Mouse (Mus musculus) kidney, embryonic 14.5 days (tissue): ENCODE results near the gene Tnp2. TPM values are rescaled to one million over a fixed set of nuclear protein-coding genes. Genes with fewer than 3 reads are reported as not detected.
"Not testable (repeated sequence)": the region's sequence is repeated elsewhere in the genome, so short reads cannot be mapped to it uniquely, and the experiment has no call there.

Experiments used
- ATAC-seq: fragments of 200-750 bp; cut with Nextera tagmentation; 2 replicates; pipeline ENCODE4 v1.8.0; 2017; ENCODE audit warnings: moderate number of reproducible peaks, mild to moderate bottlenecking, moderate TSS enrichment, moderate library complexity; ENCODE audit not compliant: low FRiP score, low TSS enrichment
- H3K27ac ChIP-seq: fragments of 300-500 bp; sonication (generic); 2 replicates; pipeline ENCODE4 v1.5.1; 2014; ENCODE audit warnings: low read depth, mild to moderate bottlenecking, low read length, moderate library complexity, mixed read lengths
- H3K27me3 ChIP-seq: fragments of 300-500 bp; sonication (generic); 2 replicates; pipeline ENCODE4 v1.6.1; 2014; ENCODE audit warnings: mild to moderate bottlenecking, low read length; ENCODE audit not compliant: control insufficient read depth, insufficient read depth
- H3K36me3 ChIP-seq: fragments of 300-500 bp; sonication (generic); 2 replicates; pipeline ENCODE4 v1.6.1; 2014; ENCODE audit warnings: low read length, mixed read lengths; ENCODE audit not compliant: control insufficient read depth, insufficient read depth
- H3K4me1 ChIP-seq: fragments of 300-500 bp; sonication (generic); 2 replicates; pipeline ENCODE4 v1.6.1; 2014; ENCODE audit warnings: low read length, mixed read lengths; ENCODE audit not compliant: control insufficient read depth, insufficient read depth
- H3K4me2 ChIP-seq: fragments of 300-500 bp; sonication (generic); replicated peaks from 2 replicates; pipeline ENCODE4 v1.6.1; 2014; ENCODE audit warnings: low read depth, mild to moderate bottlenecking, low read length
- H3K4me3 ChIP-seq: fragments of 300-500 bp; sonication (generic); 2 replicates; pipeline ENCODE4 v1.5.1; 2014; ENCODE audit warnings: mild to moderate bottlenecking, low read length
- H3K9ac ChIP-seq: fragments of 300-500 bp; sonication (generic); 2 replicates; pipeline ENCODE4 v1.6.1; 2014; ENCODE audit warnings: low read depth, mild to moderate bottlenecking, low read length, moderate library complexity
- H3K9me3 ChIP-seq: fragments of 300-500 bp; sonication (generic); 2 replicates; pipeline ENCODE4 v1.6.1; 2016; ENCODE audit warnings: low read length; ENCODE audit not compliant: control insufficient read depth
- WGBS: fragments of 180-500 bp; shearing (Covaris S2); extraction: QIAGEN DNeasy Blood & Tissue Kit; methylation state at CpG from one replicate; pipeline ENCODE4 v1.1.7; 2014; 5-methylcytosine and 5-hydroxymethylcytosine counted together
- polyA plus RNA-seq: library from polyadenylated mRNA; unstranded; fragments of >200 nt; fragmentation: Nextera tagmentation; extraction: Ambion mirVana; gene quantifications from 2 replicates; pipeline ENCODE4 v1.2.1, GENCODE M21; 2014

Gene Tnp2
- polyA plus RNA-seq, 1 experiment from 2014 or later = not detected

DNA sequence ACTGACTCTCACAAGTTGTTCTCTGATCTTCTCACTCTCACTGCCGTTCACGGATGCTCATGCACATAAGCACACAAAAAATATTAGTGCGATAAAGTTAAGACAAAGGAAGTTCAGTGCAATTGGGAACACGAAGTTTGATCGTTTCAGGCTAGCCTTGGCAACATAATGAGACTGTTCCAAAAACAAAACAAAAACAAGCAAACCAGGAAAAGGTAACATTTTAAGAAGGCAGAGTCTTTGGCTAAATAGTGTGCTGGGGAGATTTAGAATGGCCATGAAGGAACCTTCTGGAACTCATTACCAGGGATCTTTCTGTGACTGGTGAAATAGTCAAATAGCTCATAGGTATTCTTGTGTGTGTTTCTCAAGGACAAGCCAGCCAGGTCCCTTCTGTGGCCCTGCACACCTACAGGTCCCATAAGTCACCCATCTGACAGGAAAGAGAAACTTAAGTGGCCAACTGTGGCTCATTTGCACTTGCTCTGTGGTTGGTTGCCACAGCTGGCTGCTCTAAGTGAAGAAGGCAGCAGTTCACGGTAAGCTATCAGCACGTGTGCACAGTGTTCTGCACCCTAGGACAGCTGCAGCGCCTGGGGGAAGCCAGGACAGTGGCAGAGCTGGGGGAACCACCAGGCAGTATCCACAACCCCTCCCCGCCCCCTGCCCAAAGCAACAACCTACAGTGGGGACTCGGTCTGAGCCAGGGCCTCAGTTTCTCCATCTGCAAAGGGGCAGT lies 17.5 kb upstream of the Tnp2 start, which contains the start of gene Prm1:
TSS of gene Prm1 (minus strand) at position 51 of the 739 bp plus-strand sequence.
- Histone ChIP-seq H3K9ac (no peak within 1 kb of the TSS), H3K4me1 (no peaks in the 10 kb centered on the region), H3K4me3 (no peak within 1 kb of the TSS), H3K4me2 (no peak within 1 kb of the TSS), H3K9me3 (no peaks in the 10 kb centered on the region), H3K27me3 (no peaks in the 10 kb centered on the region), H3K36me3 (no peaks in the 10 kb centered on the region), H3K27ac (no peak within 1 kb of the TSS)
- WGBS = 76% methylated on average over 10 of the region's 10 CpGs
- no peak for ATAC-seq

DNA sequence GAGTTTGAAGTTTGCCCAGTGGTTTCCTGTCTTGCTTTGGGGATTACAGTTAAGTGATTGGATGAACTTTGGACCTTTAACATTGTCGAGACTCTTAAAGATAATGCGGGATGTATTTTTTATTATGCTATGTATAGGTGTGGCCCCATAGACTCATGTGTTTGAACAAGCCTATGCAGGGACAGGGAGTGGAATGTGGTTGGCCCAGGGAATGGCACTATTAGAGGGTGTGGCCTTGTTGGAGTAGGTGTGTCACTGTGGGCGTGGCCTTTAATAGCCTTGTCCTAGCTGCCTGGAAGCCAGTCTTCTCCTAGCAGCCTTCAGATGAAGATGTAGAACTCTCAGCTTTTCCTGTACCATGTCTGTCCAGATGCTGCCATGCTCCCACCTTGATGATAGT lies 14.0 kb upstream of the Tnp2 start:
- not testable (repeated sequence) for H3K27ac ChIP-seq, H3K4me3 ChIP-seq, H3K4me1 ChIP-seq, H3K9ac ChIP-seq, ATAC-seq, H3K27me3 ChIP-seq, H3K4me2 ChIP-seq, H3K9me3 ChIP-seq, H3K36me3 ChIP-seq
- WGBS = 86% methylated on average over 3 of the region's 3 CpGs

DNA sequence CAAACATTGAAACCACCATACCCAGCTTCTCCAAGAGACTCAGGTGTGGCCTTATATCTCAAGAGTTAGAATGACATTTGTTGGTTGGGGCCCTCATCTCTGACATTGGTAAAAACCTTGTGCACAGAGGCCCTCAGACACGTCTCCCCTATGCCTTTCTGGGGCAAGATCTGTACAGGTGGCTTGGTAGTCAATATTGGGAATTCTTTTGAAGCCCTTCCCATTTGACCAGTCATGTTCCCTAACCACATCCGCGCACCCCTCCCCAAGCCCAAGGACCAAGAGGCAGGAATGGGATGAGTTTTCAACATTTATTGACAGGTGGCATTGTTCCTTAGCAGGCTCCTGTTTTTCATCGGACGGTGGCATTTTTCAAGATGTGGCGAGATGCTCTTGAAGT lies 7.6 kb upstream of the Tnp2 start, which contains the start of gene Prm2:
TSS of gene Prm2 (minus strand) at position 101 of the 400 bp plus-strand sequence.
- no peak within 1 kb of the TSS for H3K4me2 ChIP-seq
- no peak for ATAC-seq

DNA sequence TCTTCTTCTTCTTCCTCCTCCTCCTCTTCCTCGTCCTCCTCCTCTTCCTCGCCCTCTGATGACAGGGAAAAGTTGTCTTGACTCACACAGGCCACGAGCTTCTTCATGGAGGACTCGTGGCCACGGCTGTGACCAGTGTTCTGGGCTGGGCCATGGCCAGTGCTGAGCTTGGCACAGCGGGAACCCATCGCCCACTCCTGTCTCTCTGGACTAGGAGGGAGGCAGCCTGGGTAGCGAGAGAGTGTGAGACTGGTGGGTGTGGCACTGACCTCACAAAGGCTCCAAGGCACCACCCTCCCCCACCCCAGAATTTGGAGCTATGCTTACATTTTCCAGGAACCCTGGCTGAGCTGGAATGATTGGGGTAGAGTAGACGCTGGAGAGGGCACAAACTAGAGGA lies 2.2 kb upstream of the Tnp2 start, which contains the start of gene Prm3:
TSS of gene Prm3 (minus strand) at position 213 of the 400 bp plus-strand sequence.
- ATAC-seq = no peak
- Histone ChIP-seq H3K4me2 (no peak within 1 kb of the TSS), H3K27me3 (no peaks in the 10 kb centered on the region; the same call in 1 of the 2 replicates), H3K4me3 (no peak within 1 kb of the TSS), H3K9ac (no peak within 1 kb of the TSS), H3K4me1 (peaks cover 7% of the 10 kb centered on the region; the same call in 1 of the 2 replicates), H3K27ac (no peak within 1 kb of the TSS), H3K9me3 (no peaks in the 10 kb centered on the region), H3K36me3 (no peaks in the 10 kb centered on the region)
- 83% methylated on average over 9 of the region's 9 CpGs for WGBS

More for the DNA sequence above, 7.6 kb upstream of the Tnp2 start, which contains the start of gene Prm2:
- Histone ChIP-seq H3K9ac (no peak within 1 kb of the TSS), H3K4me1 (no peaks in the 10 kb centered on the region), H3K27ac (no peak within 1 kb of the TSS), H3K4me3 (no peak within 1 kb of the TSS), H3K9me3 (no peaks in the 10 kb centered on the region), H3K36me3 (no peaks in the 10 kb centered on the region), H3K27me3 (peaks cover 7% of the 10 kb centered on the region; the same call in 1 of the 2 replicates)
- 78% methylated on average over 6 of the region's 6 CpGs for WGBS

DNA sequence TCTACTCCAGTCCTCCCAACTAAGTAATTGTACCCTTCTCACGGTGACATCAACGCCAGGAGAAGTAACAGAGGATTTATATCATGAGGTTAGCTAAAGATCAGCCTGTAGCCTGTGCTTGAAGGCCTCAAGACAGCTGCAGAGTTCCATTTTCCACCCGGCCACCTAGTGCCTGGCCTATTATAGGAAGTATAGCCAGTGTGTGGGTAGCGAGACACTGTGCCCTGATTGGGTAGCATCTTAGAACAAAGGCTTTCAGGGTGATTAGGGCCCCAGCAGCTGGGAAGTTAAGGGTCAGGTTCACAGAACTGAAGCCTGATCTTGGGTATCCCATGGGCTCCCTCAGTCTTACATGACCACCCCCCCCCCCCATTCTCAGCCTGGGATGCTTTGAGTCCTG lies 406 bp upstream of the Tnp2 start:
- H3K27me3 ChIP-seq = no peaks in the 10 kb centered on the region
- 41% methylated on average over 4 of the region's 4 CpGs for WGBS
- ATAC-seq = no peak
- H3K27ac ChIP-seq = no peak overlapping the region
- no peaks in the 10 kb centered on the region for H3K9me3 ChIP-seq
- no peak overlapping the region for H3K9ac ChIP-seq
- H3K4me3 ChIP-seq = no peak overlapping the region
- peaks cover 10% of the 10 kb centered on the region for H3K4me1 ChIP-seq
- no peak overlapping the region for H3K4me2 ChIP-seq
- H3K36me3 ChIP-seq = no peaks in the 10 kb centered on the region

DNA sequence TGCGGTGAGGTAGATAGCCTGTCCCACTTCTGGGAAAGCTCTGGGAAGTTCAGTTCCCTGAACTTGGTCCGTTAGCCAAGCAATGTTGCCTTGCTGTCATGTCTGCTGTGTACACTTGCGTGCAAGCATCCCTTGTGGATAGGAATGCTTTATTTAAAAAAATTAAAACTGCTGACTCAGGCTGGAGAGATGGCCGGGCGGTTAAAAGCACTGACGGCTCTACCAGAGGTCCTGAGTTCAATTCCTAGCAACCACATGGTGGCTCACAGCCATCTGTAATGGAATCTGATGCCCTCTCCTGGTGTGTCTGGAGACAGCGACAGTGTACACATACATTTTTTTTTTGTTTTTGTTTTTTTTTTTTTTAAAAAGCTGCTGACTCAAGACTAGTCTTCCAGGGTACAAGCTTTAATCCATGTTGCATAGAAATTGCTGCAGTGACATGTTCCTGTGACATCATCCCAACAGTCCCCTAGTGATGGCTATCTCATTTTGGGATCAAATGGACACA lies 857 bp downstream of the Tnp2 start:
- no peaks in the 10 kb centered on the region for H3K9me3 ChIP-seq
- peaks cover 21% of the 10 kb centered on the region for H3K4me1 ChIP-seq
- no peak overlapping the region for H3K27ac ChIP-seq
- no peaks in the 10 kb centered on the region for H3K27me3 ChIP-seq
- H3K36me3 ChIP-seq = peaks cover under 1% of the 10 kb centered on the region; the same call in 1 of the 2 replicates
- WGBS = 76% methylated on average over 7 of the region's 7 CpGs
- H3K4me2 ChIP-seq = no peak overlapping the region
- no peak overlapping the region for H3K4me3 ChIP-seq
- no peak overlapping the region for H3K9ac ChIP-seq
- no peak for ATAC-seq

DNA sequence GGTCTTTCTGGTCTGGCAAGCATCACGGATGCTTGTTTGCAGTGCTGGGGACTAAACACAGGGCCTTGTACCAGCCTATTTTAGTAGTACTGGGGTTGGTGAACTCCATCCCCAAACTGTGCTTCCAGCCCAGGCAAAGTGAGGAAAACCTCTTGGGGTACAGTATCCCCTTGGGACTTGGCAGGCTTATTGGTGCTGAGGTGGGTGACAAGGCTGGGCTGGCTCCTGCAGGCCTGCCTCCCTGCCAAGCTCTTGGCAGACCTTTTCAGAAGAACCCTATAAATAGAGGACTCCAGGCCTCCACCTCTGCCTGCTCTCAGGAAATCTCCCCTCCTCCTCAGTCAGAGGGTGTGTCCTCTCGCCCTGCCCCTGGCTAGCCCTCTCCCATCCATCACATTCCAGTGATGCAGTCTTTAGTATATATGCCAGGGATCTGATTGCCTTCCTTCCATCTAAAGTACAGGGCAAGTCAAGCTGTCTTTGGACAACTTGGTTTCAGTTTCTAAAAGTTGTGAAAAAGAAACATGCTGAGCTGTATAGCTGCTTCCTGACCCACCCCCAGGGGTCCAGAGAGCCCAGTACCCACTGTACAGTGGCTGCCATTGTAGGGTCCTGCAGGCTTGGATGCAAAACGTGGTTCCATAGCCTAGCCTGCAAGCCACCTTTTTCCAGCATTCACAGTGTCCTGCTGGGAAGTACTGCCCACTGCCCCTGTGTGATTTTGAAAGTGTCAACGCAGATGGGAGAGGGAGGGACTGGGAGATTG lies 1.5 kb downstream of the Tnp2 start:
- peak overlapping the region; percentile 97; the same call in 1 of the 2 replicates for H3K4me2 ChIP-seq
- peaks cover 4% of the 10 kb centered on the region; the same call in 1 of the 2 replicates for H3K36me3 ChIP-seq
- H3K4me1 ChIP-seq = peaks cover 27% of the 10 kb centered on the region
- no peaks in the 10 kb centered on the region for H3K27me3 ChIP-seq
- ATAC-seq = no peak
- no peaks in the 10 kb centered on the region for H3K9me3 ChIP-seq
- no peak overlapping the region for H3K9ac ChIP-seq
- H3K27ac ChIP-seq = peak overlapping the region; percentile 96; the same call in 1 of the 2 replicates
- 51% methylated on average over 4 of the region's 4 CpGs for WGBS
- H3K4me3 ChIP-seq = no peak overlapping the region

DNA sequence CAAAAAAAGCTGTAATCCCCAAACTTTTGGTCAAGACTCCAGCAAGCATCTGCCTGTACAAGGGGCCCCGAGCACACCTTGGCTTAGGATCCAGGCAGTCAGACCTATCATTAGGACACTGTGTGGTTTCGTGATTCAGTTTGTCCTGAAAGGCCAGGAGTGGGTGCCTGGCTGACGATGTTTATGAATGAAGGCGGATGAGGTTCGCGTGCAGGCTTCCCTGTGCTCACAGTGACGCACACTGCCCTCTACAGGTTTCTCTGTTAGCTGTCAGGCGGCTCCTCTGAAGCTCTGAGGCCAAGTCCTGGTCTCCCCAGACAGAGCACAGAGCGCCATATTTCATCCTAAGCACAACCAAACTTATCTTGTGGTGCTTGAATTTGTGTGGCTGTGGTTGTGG lies 2.2 kb downstream of the Tnp2 start:
- peak overlapping the region; percentile 96 for H3K27ac ChIP-seq
- ATAC-seq = peak; percentile 33
- peak overlapping the region; percentile 81 for H3K9ac ChIP-seq
- peaks cover 4% of the 10 kb centered on the region; the same call in 1 of the 2 replicates for H3K36me3 ChIP-seq
- no peaks in the 10 kb centered on the region for H3K27me3 ChIP-seq
- H3K4me3 ChIP-seq = peak overlapping the region; percentile 56
- 0% methylated on average over 9 of the region's 9 CpGs for WGBS
- H3K9me3 ChIP-seq = no peaks in the 10 kb centered on the region
- H3K4me1 ChIP-seq = peaks cover 28% of the 10 kb centered on the region
- H3K4me2 ChIP-seq = peak overlapping the region; percentile 97
